Mouse (Mus musculus): ENCODE results near the gene Mylk4.

GRCm38 (mm10) chr13:32769960-32770359 is 13.8 kb downstream of the Mylk4 start:
- no peak for TF ChIP-seq CTCF (conservative IDR thresholded peaks at IDR 0.05; ENCODE audit: insufficient read depth, insufficient read length, low read depth, low read length)
- no peak for TF ChIP-seq POLR2A (IDR thresholded peaks at IDR 0.05; ENCODE audit: low read depth, low read length)

Measured in kidney, adult 2 months (tissue).